Mouse (Mus musculus) retina, postnatal 7 days (tissue): ENCODE data around the gene Fam122a.

ENCODE experiments used
- DNase-seq: peaks from one replicate; pipeline ENCODE4 v3.0.0-alpha.2; 2012; ENCODE audit warnings: low read depth, low spot score

Fam122a gene

GRCm38 (mm10) chr19:24490275-24490674 lies 13.1 kb upstream of the Fam122a start:
- no peak for DNase-seq

- DNase-seq, result no peak
Measured at GRCm38 (mm10) chr19:24486433-24487296, 9.5 kb upstream of the Fam122a start.

- DNase-seq, result no peak
Measured at GRCm38 (mm10) chr19:24484612-24485194, 7.5 kb upstream of the Fam122a start.

- no peak for DNase-seq
Measured at GRCm38 (mm10) chr19:24480916-24481315, 3.8 kb upstream of the Fam122a start.

- DNase-seq, result no peak
Measured at GRCm38 (mm10) chr19:24476461-24476860, 695 bp downstream of the Fam122a start.

- DNase-seq, result no peak
Measured at GRCm38 (mm10) chr19:24475281-24475680, 1.9 kb downstream of the Fam122a start.

- DNase-seq, result no peak
Measured at GRCm38 (mm10) chr19:24472512-24472911, 4.6 kb downstream of the Fam122a start.

- no peak for DNase-seq
Measured at GRCm38 (mm10) chr19:24471538-24471937, 5.6 kb downstream of the Fam122a start.

- no peak for DNase-seq
Measured at GRCm38 (mm10) chr19:24469216-24469615, 7.9 kb downstream of the Fam122a start.

- no peak for DNase-seq
Measured at GRCm38 (mm10) chr19:24468616-24469015, 8.5 kb downstream of the Fam122a start.

- no peak for DNase-seq
Measured at GRCm38 (mm10) chr19:24463011-24463410, 14.1 kb downstream of the Fam122a start.

- DNase-seq, result no peak
Measured at GRCm38 (mm10) chr19:24456591-24457231, 20.4 kb downstream of the Fam122a start.

- DNase-seq, result no peak
Measured at GRCm38 (mm10) chr19:24455249-24455960, 21.8 kb downstream of the Fam122a start.

- DNase-seq, result no peak
Measured at GRCm38 (mm10) chr19:24454451-24454850, 22.7 kb downstream of the Fam122a start.

- DNase-seq, result no peak
Measured at GRCm38 (mm10) chr19:24453379-24453778, 23.8 kb downstream of the Fam122a start.

- DNase-seq, result no peak
Measured at GRCm38 (mm10) chr19:24452441-24452898, 24.7 kb downstream of the Fam122a start.

GRCm38 (mm10) chr19:24451626-24452025 lies 25.5 kb downstream of the Fam122a start:
- no peak for DNase-seq

- DNase-seq, result no peak
Measured at GRCm38 (mm10) chr19:24450740-24451139, 26.4 kb downstream of the Fam122a start.

GRCm38 (mm10) chr19:24444322-24444721 lies 32.8 kb downstream of the Fam122a start:
- no peak for DNase-seq

GRCm38 (mm10) chr19:24439715-24440114 lies 37.4 kb downstream of the Fam122a start:
- DNase-seq, result no peak

GRCm38 (mm10) chr19:24434291-24434690 lies 42.9 kb downstream of the Fam122a start:
- DNase-seq, result no peak

- no peak for DNase-seq
Measured at GRCm38 (mm10) chr19:24432447-24432846, 44.7 kb downstream of the Fam122a start.
